Mouse (Mus musculus): ENCODE results near the gene Stx5a. TPM values are rescaled to one million over a fixed set of nuclear protein-coding genes. Genes with fewer than 3 reads are reported as not detected.
"Not testable (repeated sequence)": the region's sequence is repeated elsewhere in the genome, so short reads cannot be mapped to it uniquely, and the experiment has no call there.

Gene Stx5a
- total RNA-seq, 2 experiments from 2014 or later: 69.5 to 78.4 TPM

GRCm38 (mm10) chr19:8721378-8721777 is 19.8 kb upstream of the Stx5a start:
- no peak for TF ChIP-seq CTCF (conservative IDR thresholded peaks at IDR 0.05)
- no peak for DNase-seq (ENCODE audit: low spot score in 2 of 2)
- Histone ChIP-seq H3K4me3 (peak overlapping the region; percentile 71; the same call in 1 of the 2 replicates), H3K27ac (no peak overlapping the region)

GRCm38 (mm10) chr19:8722021-8722420 is 19.2 kb upstream of the Stx5a start:
- Histone ChIP-seq H3K27ac (peak overlapping the region; percentile 96), H3K4me3 (peak overlapping the region; percentile 71)
- TF ChIP-seq CTCF (conservative IDR thresholded peaks at IDR 0.05): no peak
- DNase-seq (ENCODE audit: low spot score in 2 of 2): no peak

GRCm38 (mm10) chr19:8722559-8722906 is 18.7 kb upstream of the Stx5a start:
- no peak for TF ChIP-seq CTCF (conservative IDR thresholded peaks at IDR 0.05)
- no peak for DNase-seq (ENCODE audit: low spot score in 2 of 2)
- H3K27ac ChIP-seq: peak overlapping the region; percentile 96
- H3K4me3 ChIP-seq: peak overlapping the region; percentile 71

GRCm38 (mm10) chr19:8722907-8723573 is 18.2 kb upstream of the Stx5a start, which contains the start of gene Slc3a2:
TSS of gene Slc3a2 (minus strand) at chr19:8723369.
- peak within 1 kb of the TSS; percentile 71 for H3K4me3 ChIP-seq
- H3K27ac ChIP-seq: peak within 1 kb of the TSS; percentile 96
- TF ChIP-seq CTCF (conservative IDR thresholded peaks at IDR 0.05): peak; percentile 32
- peak; percentile 96 to 98 for DNase-seq (ENCODE audit: low spot score in 2 of 2)

- no peak for TF ChIP-seq CTCF (conservative IDR thresholded peaks at IDR 0.05)
- H3K27ac ChIP-seq: peak overlapping the region; percentile 96
- no peak for DNase-seq (ENCODE audit: low spot score in 2 of 2)
These were observed 17.5 kb upstream of the Stx5a start for GRCm38 (mm10) chr19:8723574-8724346.

DNA sequence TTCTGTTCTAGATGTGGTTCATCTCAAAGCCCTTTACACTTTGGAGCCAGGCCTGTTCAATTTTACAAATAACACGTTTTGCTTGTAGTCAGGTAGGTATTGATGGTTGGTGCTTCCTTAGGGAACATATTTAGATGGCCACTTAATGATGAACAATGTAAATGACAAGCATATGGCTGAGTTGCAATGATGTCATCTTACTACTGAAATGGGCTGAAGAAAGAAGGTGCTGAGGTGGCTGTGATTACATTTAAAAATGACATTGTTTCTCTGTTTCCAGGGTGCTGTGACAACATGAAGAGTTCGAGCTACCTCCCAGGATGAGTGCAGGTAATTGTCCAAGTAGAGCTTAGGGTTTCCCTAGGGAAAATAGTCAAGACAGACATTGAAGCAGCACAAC is 16.8 kb upstream of the Stx5a start:
- Histone ChIP-seq H3K27ac (no peak overlapping the region; the same call in 1 of the 2 replicates), H3K4me3 (peak overlapping the region; percentile 71)
- no peak for DNase-seq (ENCODE audit: low spot score in 2 of 2)
- TF ChIP-seq CTCF (conservative IDR thresholded peaks at IDR 0.05): no peak

More at GRCm38 (mm10) chr19:8723574-8724346, 17.5 kb upstream of the Stx5a start:
- peak overlapping the region; percentile 71 for H3K4me3 ChIP-seq

- no peak for DNase-seq (ENCODE audit: low spot score in 2 of 2)
- Histone ChIP-seq H3K27ac (no peak overlapping the region), H3K4me3 (no peak overlapping the region)
- TF ChIP-seq CTCF (conservative IDR thresholded peaks at IDR 0.05): no peak
These were observed 16.1 kb upstream of the Stx5a start for GRCm38 (mm10) chr19:8725081-8725613.

GRCm38 (mm10) chr19:8726609-8727390 is 14.4 kb upstream of the Stx5a start:
- no peak overlapping the region for H3K4me3 ChIP-seq
- TF ChIP-seq CTCF (conservative IDR thresholded peaks at IDR 0.05): no peak
- H3K27ac ChIP-seq: no peak overlapping the region
- no peak for DNase-seq (ENCODE audit: low spot score in 2 of 2)

GRCm38 (mm10) chr19:8727495-8728114 is 13.6 kb upstream of the Stx5a start:
- Histone ChIP-seq H3K27ac (no peak overlapping the region), H3K4me3 (no peak overlapping the region)
- DNase-seq (ENCODE audit: low spot score in 2 of 2): no peak
- TF ChIP-seq CTCF (conservative IDR thresholded peaks at IDR 0.05): no peak

- not testable (repeated sequence) for H3K27ac ChIP-seq; DNase-seq (ENCODE audit: low spot score in 2 of 2); H3K4me3 ChIP-seq
These were observed 12.7 kb upstream of the Stx5a start for GRCm38 (mm10) chr19:8728335-8729099.

DNA sequence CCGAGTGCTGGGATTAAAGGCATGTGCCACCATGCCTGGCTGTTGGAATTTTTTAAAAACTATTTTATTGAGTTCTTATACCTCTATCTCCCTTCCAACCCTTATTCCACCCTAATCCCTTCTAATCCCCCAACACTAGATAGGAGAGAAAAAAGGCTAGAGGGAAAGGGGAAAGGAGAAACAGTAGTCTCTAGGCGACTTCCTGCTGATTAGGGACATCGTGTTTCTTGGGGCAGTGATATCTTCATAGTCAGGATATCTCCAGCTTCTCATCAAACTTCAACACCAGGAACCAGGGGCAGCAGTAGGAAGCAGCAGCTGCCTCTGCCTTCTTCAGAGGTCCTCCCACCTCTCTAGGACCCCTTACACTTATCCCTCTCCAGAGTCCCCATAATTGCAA is 6.9 kb upstream of the Stx5a start:
- DNase-seq (ENCODE audit: low spot score in 2 of 2): no peak
- no peak overlapping the region for H3K27ac ChIP-seq
- no peak overlapping the region for H3K4me3 ChIP-seq
- no peak for TF ChIP-seq CTCF (conservative IDR thresholded peaks at IDR 0.05)
